ENCODE assay signal across 13 mouse cellular contexts in the genomic region with DNA sequence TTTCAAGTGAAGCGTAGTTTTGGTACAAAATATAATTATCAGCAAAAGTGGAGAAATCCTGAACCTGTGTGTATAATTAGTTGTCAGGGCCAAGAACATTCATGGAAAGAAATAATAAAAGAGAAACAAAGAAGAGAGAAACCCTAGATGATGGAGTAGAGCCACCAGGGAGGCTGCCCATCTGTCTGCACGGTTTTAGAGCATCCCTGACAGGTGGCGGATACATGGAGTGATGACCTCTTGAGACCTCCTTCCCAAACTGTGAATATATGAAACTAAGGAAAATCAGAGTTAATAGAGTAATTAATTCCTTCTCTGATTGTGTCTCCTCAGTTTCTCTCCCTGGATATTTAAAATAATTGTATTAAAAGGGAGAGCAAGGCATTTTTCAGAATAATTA.
"Had no signal": no experiment of that assay in that cellular context is flagged by ENCODE, and none has a peak within 500 bp of the region (broad histone marks: within the 10 kb centered on the region; RNA-seq: fewer than 3 reads in every experiment).

No protein-coding gene starts in this region.

- H3K27ac ChIP-seq: left cerebral cortex, adult 2 months; limb, embryonic 10.5 days; liver, embryonic 15.5 days; midbrain, embryonic 10.5 days; stomach, embryonic 15.5 days had no signal

- DNase-seq: kidney, postnatal 14 days; lung, embryonic 14.5 days; lung, postnatal 10 days; lung, postnatal 4 days; right cerebral cortex, postnatal 14 days; thymus, adult 2 months; thymus, postnatal 25 days had no signal

- H3K9me3 ChIP-seq: limb, embryonic 10.5 days; liver, embryonic 15.5 days; midbrain, embryonic 10.5 days; stomach, embryonic 15.5 days had no signal

- H3K9ac ChIP-seq: liver, embryonic 15.5 days; lung, embryonic 14.5 days; stomach, embryonic 15.5 days had no signal

- H3K4me1 ChIP-seq: limb, embryonic 10.5 days; liver, embryonic 15.5 days; midbrain, embryonic 10.5 days; stomach, embryonic 15.5 days had no signal

- H3K4me2 ChIP-seq: liver, embryonic 11.5 days; liver, embryonic 15.5 days; lung, embryonic 14.5 days; stomach, embryonic 15.5 days had no signal

- H3K36me3 ChIP-seq: limb, embryonic 10.5 days; liver, embryonic 15.5 days; midbrain, embryonic 10.5 days; stomach, embryonic 15.5 days had no signal

- H3K4me3 ChIP-seq: left cerebral cortex, adult 2 months; limb, embryonic 10.5 days; liver, embryonic 15.5 days; midbrain, embryonic 10.5 days; stomach, embryonic 15.5 days had no signal

- H3K27me3 ChIP-seq: liver, embryonic 15.5 days; stomach, embryonic 15.5 days had no signal
